Mouse (Mus musculus): ENCODE results near the gene Tmem247. TPM values are rescaled to one million over a fixed set of nuclear protein-coding genes. Genes with fewer than 3 reads are reported as not detected.

The Tmem247 gene
- polyA plus RNA-seq, 1 experiment from 2014 or later = not detected

- Histone ChIP-seq H3K9me3 (no peaks in the 10 kb centered on the region), H3K36me3 (peaks cover 10% of the 10 kb centered on the region), H3K27me3 (no peaks in the 10 kb centered on the region), H3K4me1 (peaks cover 59% of the 10 kb centered on the region), H3K27ac (peak overlapping the region; percentile 93), H3K4me2 (peak overlapping the region; percentile 80), H3K4me3 (peak overlapping the region; percentile 86), H3K9ac (peak overlapping the region; percentile 60)
- no peak for ATAC-seq (ENCODE audit: insufficient number of reproducible peaks, insufficient read depth, low FRiP score, low TSS enrichment, low read depth)
- WGBS = 59% methylated on average over 8 of the region's 8 CpGs
These were observed 48.0 kb downstream of the Tmem247 start for GRCm38 (mm10) chr17:86965121-86965520.

GRCm38 (mm10) chr17:86966040-86966439, 48.9 kb downstream of the Tmem247 start:
- WGBS = 82% methylated on average over 10 of the region's 10 CpGs
- no peak for ATAC-seq (ENCODE audit: insufficient number of reproducible peaks, insufficient read depth, low FRiP score, low TSS enrichment, low read depth)
- Histone ChIP-seq H3K4me1 (peaks cover 59% of the 10 kb centered on the region), H3K27me3 (no peaks in the 10 kb centered on the region), H3K4me2 (no peak overlapping the region), H3K4me3 (no peak overlapping the region), H3K9ac (no peak overlapping the region), H3K27ac (no peak overlapping the region), H3K9me3 (no peaks in the 10 kb centered on the region), H3K36me3 (peaks cover 18% of the 10 kb centered on the region)

- Histone ChIP-seq H3K4me2 (no peak overlapping the region), H3K4me3 (no peak overlapping the region), H3K4me1 (peaks cover 51% of the 10 kb centered on the region), H3K9ac (no peak overlapping the region), H3K36me3 (peaks cover 21% of the 10 kb centered on the region), H3K9me3 (no peaks in the 10 kb centered on the region), H3K27me3 (no peaks in the 10 kb centered on the region), H3K27ac (peak overlapping the region; percentile 39; the same call in 1 of the 2 replicates)
- no peak for ATAC-seq (ENCODE audit: insufficient number of reproducible peaks, insufficient read depth, low FRiP score, low TSS enrichment, low read depth)
- WGBS = 92% methylated on average over 12 of the region's 12 CpGs
These were observed 49.9 kb downstream of the Tmem247 start for GRCm38 (mm10) chr17:86967048-86967447.

- Histone ChIP-seq H3K9ac (no peak overlapping the region), H3K4me2 (no peak overlapping the region), H3K36me3 (peaks cover 26% of the 10 kb centered on the region), H3K27me3 (no peaks in the 10 kb centered on the region), H3K27ac (peak overlapping the region; percentile 39), H3K4me3 (no peak overlapping the region), H3K9me3 (no peaks in the 10 kb centered on the region), H3K4me1 (peaks cover 48% of the 10 kb centered on the region)
- WGBS = 75% methylated on average over 10 of the region's 10 CpGs
- no peak for ATAC-seq (ENCODE audit: insufficient number of reproducible peaks, insufficient read depth, low FRiP score, low TSS enrichment, low read depth)
These were observed 50.7 kb downstream of the Tmem247 start for GRCm38 (mm10) chr17:86967536-86968525.

GRCm38 (mm10) chr17:86968581-86968980, 51.4 kb downstream of the Tmem247 start:
- WGBS = 92% methylated on average over 5 of the region's 5 CpGs
- H3K4me1 ChIP-seq = peaks cover 51% of the 10 kb centered on the region

GRCm38 (mm10) chr17:86969582-86969981, 52.4 kb downstream of the Tmem247 start:
- no peak for ATAC-seq (ENCODE audit: insufficient number of reproducible peaks, insufficient read depth, low FRiP score, low TSS enrichment, low read depth)
- H3K9ac ChIP-seq = 0 out of 2 replicates have a peak overlapping the region, but pooled peaks have one; percentile 4
- H3K36me3 ChIP-seq = peaks cover 35% of the 10 kb centered on the region

More at GRCm38 (mm10) chr17:86968581-86968980, 51.4 kb downstream of the Tmem247 start:
- Histone ChIP-seq H3K9me3 (no peaks in the 10 kb centered on the region), H3K27ac (no peak overlapping the region), H3K36me3 (peaks cover 29% of the 10 kb centered on the region), H3K9ac (no peak overlapping the region), H3K27me3 (no peaks in the 10 kb centered on the region), H3K4me2 (no peak overlapping the region), H3K4me3 (no peak overlapping the region)
- ATAC-seq (ENCODE audit: insufficient number of reproducible peaks, insufficient read depth, low FRiP score, low TSS enrichment, low read depth) = no peak

GRCm38 (mm10) chr17:86970026-86970750, 53.0 kb downstream of the Tmem247 start:
- Histone ChIP-seq H3K27me3 (no peaks in the 10 kb centered on the region), H3K4me3 (no peak overlapping the region), H3K4me2 (no peak overlapping the region), H3K9me3 (no peaks in the 10 kb centered on the region), H3K9ac (0 out of 2 replicates have a peak overlapping the region, but pooled peaks have one; percentile 4), H3K27ac (no peak overlapping the region), H3K36me3 (peaks cover 40% of the 10 kb centered on the region), H3K4me1 (peaks cover 40% of the 10 kb centered on the region)
- ATAC-seq (ENCODE audit: insufficient number of reproducible peaks, insufficient read depth, low FRiP score, low TSS enrichment, low read depth) = no peak
- 92% methylated on average over 15 of the region's 15 CpGs for WGBS

More at GRCm38 (mm10) chr17:86969582-86969981, 52.4 kb downstream of the Tmem247 start:
- Histone ChIP-seq H3K4me2 (no peak overlapping the region), H3K4me3 (no peak overlapping the region), H3K27ac (no peak overlapping the region), H3K27me3 (no peaks in the 10 kb centered on the region), H3K4me1 (peaks cover 46% of the 10 kb centered on the region), H3K9me3 (no peaks in the 10 kb centered on the region)
- WGBS = 66% methylated on average over 5 of the region's 5 CpGs

GRCm38 (mm10) chr17:86971036-86971435, 53.9 kb downstream of the Tmem247 start:
- Histone ChIP-seq H3K4me1 (peaks cover 34% of the 10 kb centered on the region), H3K4me3 (no peak overlapping the region), H3K27ac (no peak overlapping the region), H3K9me3 (no peaks in the 10 kb centered on the region), H3K4me2 (no peak overlapping the region), H3K27me3 (no peaks in the 10 kb centered on the region), H3K9ac (no peak overlapping the region), H3K36me3 (peaks cover 48% of the 10 kb centered on the region)
- ATAC-seq (ENCODE audit: insufficient number of reproducible peaks, insufficient read depth, low FRiP score, low TSS enrichment, low read depth) = no peak
- WGBS = 64% methylated on average over 5 of the region's 5 CpGs

- H3K36me3 ChIP-seq = peaks cover 52% of the 10 kb centered on the region
- peaks cover 33% of the 10 kb centered on the region for H3K4me1 ChIP-seq
- H3K4me2 ChIP-seq = no peak overlapping the region
- no peak overlapping the region for H3K9ac ChIP-seq
- no peaks in the 10 kb centered on the region for H3K27me3 ChIP-seq
- H3K27ac ChIP-seq = no peak overlapping the region
- 75% methylated on average over 7 of the region's 7 CpGs for whole genome bisulfite sequencing
- no peaks in the 10 kb centered on the region for H3K9me3 ChIP-seq
- no peak overlapping the region for H3K4me3 ChIP-seq
- ATAC-seq (ENCODE audit: insufficient number of reproducible peaks, insufficient read depth, low FRiP score, low TSS enrichment, low read depth) = no peak
These were observed 54.7 kb downstream of the Tmem247 start for GRCm38 (mm10) chr17:86971860-86972259.
